Mouse (Mus musculus) thymus, adult 2 months (tissue): ENCODE data around the gene Parp2.

Experiments used
- CTCF ChIP-seq: fragments of 200-500 bp; IDR thresholded peaks from 2 replicates; pipeline ENCODE4 v1.5.1; 2012; ENCODE audit warnings: mild to moderate bottlenecking, control low read depth, low read length, moderate library complexity, borderline replicate concordance; ENCODE audit not compliant: control insufficient read depth, poor library complexity, insufficient read depth; ENCODE audit errors: extremely low read depth
- POLR2A ChIP-seq: fragments of 200-500 bp; IDR thresholded peaks from 2 replicates; pipeline ENCODE4 v1.6.1; 2012; ENCODE audit warnings: mild to moderate bottlenecking, low read length, control low read depth, moderate library complexity; ENCODE audit not compliant: control insufficient read depth, poor library complexity, insufficient read depth; ENCODE audit errors: extremely low read depth

GRCm38 (mm10) chr14:50784391-50785250 is 23.0 kb upstream of the Parp2 start:
- no peak for TF ChIP-seq POLR2A
- no peak for TF ChIP-seq CTCF
